Mouse (Mus musculus) limb, embryonic 13.5 days (tissue): ENCODE measurements around the gene Acss3. TPM values are rescaled to one million over a fixed set of nuclear protein-coding genes. Genes with fewer than 3 reads are reported as not detected.

ENCODE experiments used
- ATAC-seq: fragments of 200-750 bp; cut with Nextera tagmentation; 2 replicates; pipeline ENCODE4 v1.8.0; 2017; ENCODE audit warnings: low read depth, moderate number of reproducible peaks, moderate TSS enrichment; ENCODE audit not compliant: low FRiP score
- H3K27ac ChIP-seq: fragments of 300-500 bp; sonication (generic); 2 replicates; pipeline ENCODE4 v1.5.1; 2015; ENCODE audit warnings: inconsistent platforms, mild to moderate bottlenecking, moderate library complexity
- H3K27me3 ChIP-seq: fragments of 300-500 bp; sonication (generic); 2 replicates; pipeline ENCODE4 v1.6.1; 2015; ENCODE audit warnings: mild to moderate bottlenecking, inconsistent platforms
- H3K36me3 ChIP-seq: fragments of 300-500 bp; sonication (generic); 2 replicates; pipeline ENCODE4 v1.6.1; 2015; ENCODE audit warnings: inconsistent platforms, mild to moderate bottlenecking, moderate library complexity
- H3K4me1 ChIP-seq: fragments of 300-500 bp; sonication (generic); 2 replicates; pipeline ENCODE4 v1.6.1; 2015; ENCODE audit warnings: inconsistent platforms
- H3K4me2 ChIP-seq: fragments of 300-500 bp; sonication (generic); replicated peaks from 2 replicates; pipeline ENCODE4 v1.6.1; 2015; ENCODE audit warnings: inconsistent platforms, mild to moderate bottlenecking, moderate library complexity
- H3K4me3 ChIP-seq: fragments of 300-500 bp; sonication (generic); 2 replicates; pipeline ENCODE4 v1.5.1; 2015; ENCODE audit warnings: moderate library complexity, mild to moderate bottlenecking, inconsistent platforms
- H3K9ac ChIP-seq: fragments of 300-500 bp; sonication (generic); 2 replicates; pipeline ENCODE4 v1.6.1; 2015; ENCODE audit warnings: mild to moderate bottlenecking, inconsistent platforms
- H3K9me3 ChIP-seq: fragments of 300-500 bp; sonication (generic); 2 replicates; pipeline ENCODE4 v1.6.1; 2016; ENCODE audit warnings: inconsistent platforms
- WGBS: fragments of 180-500 bp; shearing (Covaris S2); methylation state at CpG from one replicate; pipeline ENCODE4 v1.1.7; 2015; 5-methylcytosine and 5-hydroxymethylcytosine counted together
- polyA plus RNA-seq: library from polyadenylated mRNA; unstranded; fragments of >200 nt; fragmentation: Nextera tagmentation; extraction: Ambion mirVana; gene quantifications from 2 replicates; pipeline ENCODE4 v1.2.1, GENCODE M21; 2015

Acss3 gene
- polyA plus RNA-seq, 1 experiment from 2014 or later = 3.6 TPM

DNA sequence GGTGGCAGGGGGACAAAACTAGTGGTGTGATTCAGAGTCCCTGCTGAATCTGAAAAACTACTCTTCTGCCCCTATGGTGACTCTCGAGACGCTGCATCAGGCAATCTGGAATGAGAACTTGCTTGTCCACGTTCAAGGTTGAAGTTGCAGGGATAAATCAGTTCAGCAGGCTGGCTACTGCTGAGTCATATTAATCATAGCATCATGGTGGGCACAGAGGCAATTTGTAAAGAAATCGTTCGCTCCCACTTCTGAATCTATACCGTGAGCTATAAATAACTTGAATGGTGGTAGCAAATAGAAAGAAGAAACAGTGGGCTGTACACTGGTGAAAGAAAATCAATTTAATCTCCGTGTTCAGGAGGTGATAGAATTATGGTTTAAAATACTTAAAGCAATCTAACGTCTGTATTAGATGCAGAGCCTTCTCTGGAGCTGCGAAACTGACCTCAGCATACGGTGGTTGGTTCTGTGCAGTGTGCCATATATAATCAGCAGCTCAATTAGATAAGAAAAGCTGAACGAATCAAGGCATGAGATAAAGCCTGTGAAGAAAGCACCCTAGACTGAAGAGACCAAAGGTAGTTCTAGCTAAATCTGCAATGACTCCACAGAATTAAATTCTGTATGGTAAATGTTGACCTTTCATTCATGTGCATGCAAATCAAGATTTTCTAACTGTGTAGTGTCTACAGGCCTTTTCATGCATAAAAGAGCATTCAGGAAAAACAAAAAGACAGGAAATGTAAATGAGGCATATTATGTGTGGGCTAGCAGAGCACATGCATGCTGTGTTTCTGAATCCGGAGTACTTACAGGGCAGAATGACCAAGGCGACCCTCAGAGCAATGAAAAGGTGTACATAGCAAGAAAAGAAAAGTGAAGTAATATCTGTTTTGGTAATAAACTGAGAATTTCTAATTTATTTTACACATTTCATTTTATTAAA, 148.0 kb downstream of the Acss3 start:
- ATAC-seq = no peak
- Histone ChIP-seq H3K4me3 (no peak overlapping the region), H3K27ac (no peak overlapping the region), H3K4me1 (no peaks in the 10 kb centered on the region), H3K36me3 (no peaks in the 10 kb centered on the region), H3K9ac (no peak overlapping the region), H3K4me2 (no peak overlapping the region), H3K9me3 (no peaks in the 10 kb centered on the region), H3K27me3 (no peaks in the 10 kb centered on the region)
- WGBS = 74% methylated on average over 13 of the region's 13 CpGs

DNA sequence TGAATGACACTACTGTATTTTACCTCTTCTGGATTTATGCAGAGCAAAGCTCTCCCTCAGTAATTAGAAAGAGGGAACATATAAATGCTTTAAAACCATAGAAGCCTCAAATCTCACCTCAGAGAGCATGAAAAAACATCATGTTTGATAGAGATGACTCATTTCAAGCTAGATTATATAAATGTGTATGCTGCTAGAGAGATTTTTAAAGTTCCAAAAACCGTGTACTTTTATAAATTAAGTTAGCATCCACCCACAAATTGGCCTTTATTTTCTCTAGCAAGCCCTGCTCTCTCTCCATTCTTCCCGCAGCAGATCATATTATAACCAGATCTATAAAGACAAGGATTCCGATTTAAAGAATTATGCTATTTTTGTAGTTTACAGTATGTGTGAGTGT, 164.4 kb downstream of the Acss3 start:
- ATAC-seq = no peak
- Histone ChIP-seq H3K27me3 (no peaks in the 10 kb centered on the region), H3K27ac (no peak overlapping the region), H3K36me3 (no peaks in the 10 kb centered on the region), H3K4me3 (no peak overlapping the region), H3K4me1 (no peaks in the 10 kb centered on the region), H3K9ac (no peak overlapping the region), H3K9me3 (no peaks in the 10 kb centered on the region), H3K4me2 (no peak overlapping the region)
- 81% methylated on average over 3 of the region's 3 CpGs for WGBS

DNA sequence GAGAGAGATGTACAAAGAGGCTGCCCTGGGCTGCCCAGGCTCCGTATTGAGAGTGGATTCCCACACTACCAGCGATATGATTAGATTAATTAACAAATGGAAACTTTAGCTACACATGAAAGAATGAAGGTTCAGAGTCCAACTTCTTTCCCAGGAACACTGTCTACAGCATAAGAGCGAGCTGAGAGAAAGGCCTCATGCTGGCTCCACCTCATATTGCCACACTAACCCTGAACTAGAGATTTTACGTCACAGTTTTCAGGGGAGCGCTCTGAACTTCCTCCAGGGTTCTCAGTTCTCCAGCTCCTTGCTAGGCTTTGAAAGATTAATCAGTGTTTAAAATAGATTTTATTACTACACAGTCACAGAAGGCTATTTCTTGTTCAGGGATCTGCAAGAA, 182.1 kb downstream of the Acss3 start:
- H3K9me3 ChIP-seq = no peaks in the 10 kb centered on the region
- 73% methylated on average over 5 of the region's 5 CpGs for WGBS
- no peak overlapping the region for H3K9ac ChIP-seq
- H3K27ac ChIP-seq = no peak overlapping the region
- H3K36me3 ChIP-seq = no peaks in the 10 kb centered on the region
- no peak overlapping the region for H3K4me2 ChIP-seq
- H3K4me1 ChIP-seq = no peaks in the 10 kb centered on the region
- H3K27me3 ChIP-seq = no peaks in the 10 kb centered on the region
- ATAC-seq = no peak
- H3K4me3 ChIP-seq = no peak overlapping the region

GRCm38 (mm10) chr10:106939441-106939840, 184.0 kb downstream of the Acss3 start:
- H3K27ac ChIP-seq = no peak overlapping the region
- no peaks in the 10 kb centered on the region for H3K36me3 ChIP-seq
- 50% methylated on average over 1 of the region's 1 CpGs for WGBS
- no peak overlapping the region for H3K9ac ChIP-seq
- no peak overlapping the region for H3K4me2 ChIP-seq
- H3K9me3 ChIP-seq = no peaks in the 10 kb centered on the region
- H3K4me3 ChIP-seq = no peak overlapping the region
- H3K4me1 ChIP-seq = no peaks in the 10 kb centered on the region
- H3K27me3 ChIP-seq = no peaks in the 10 kb centered on the region
- ATAC-seq = no peak

DNA sequence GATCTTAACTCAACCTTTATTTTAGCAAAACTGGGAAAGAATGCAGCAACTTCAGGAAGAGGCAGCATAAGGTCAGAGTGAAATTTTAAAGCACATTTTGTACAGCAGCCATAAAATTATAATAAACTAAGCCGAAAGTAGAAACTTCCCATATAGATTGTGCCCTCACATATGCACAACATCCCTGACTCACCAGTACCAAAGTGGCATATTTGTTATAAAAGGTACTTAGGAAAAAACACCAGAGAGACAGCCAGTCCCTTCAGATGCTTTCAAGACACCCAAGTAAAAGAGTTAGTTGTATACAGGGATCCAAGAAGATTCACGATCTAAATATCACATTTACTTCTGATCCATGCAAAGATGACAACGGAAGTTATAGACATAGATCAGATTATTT, 184.6 kb downstream of the Acss3 start:
- ATAC-seq = no peak
- no peaks in the 10 kb centered on the region for H3K9me3 ChIP-seq
- no peak overlapping the region for H3K4me2 ChIP-seq
- no peaks in the 10 kb centered on the region for H3K27me3 ChIP-seq
- H3K9ac ChIP-seq = no peak overlapping the region
- no peak overlapping the region for H3K27ac ChIP-seq
- H3K4me1 ChIP-seq = no peaks in the 10 kb centered on the region
- H3K4me3 ChIP-seq = no peak overlapping the region
- whole genome bisulfite sequencing = 88% methylated on average over 3 of the region's 3 CpGs
- H3K36me3 ChIP-seq = no peaks in the 10 kb centered on the region

DNA sequence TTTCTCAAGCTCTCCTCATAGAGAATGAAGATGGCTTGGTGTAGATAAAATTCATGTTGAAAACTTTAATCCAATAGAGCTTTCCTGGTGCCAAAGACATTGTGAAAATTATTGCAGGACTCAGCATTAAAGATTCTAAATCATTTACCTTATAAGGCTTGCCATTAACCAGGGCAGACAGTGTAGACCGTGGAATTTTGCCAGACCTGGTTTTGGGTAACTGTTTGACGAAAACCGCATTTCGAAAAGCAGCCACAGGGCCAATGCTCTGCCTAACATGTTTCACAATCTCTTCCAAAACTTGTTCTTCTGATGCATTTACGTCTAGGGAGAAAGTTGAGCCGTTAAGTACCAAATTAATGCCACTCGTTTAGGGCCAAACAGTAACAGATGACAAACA, 186.5 kb downstream of the Acss3 start:
- H3K9me3 ChIP-seq = no peaks in the 10 kb centered on the region
- no peak overlapping the region for H3K9ac ChIP-seq
- H3K27me3 ChIP-seq = no peaks in the 10 kb centered on the region
- H3K4me1 ChIP-seq = no peaks in the 10 kb centered on the region
- no peak for ATAC-seq
- 59% methylated on average over 7 of the region's 7 CpGs for WGBS
- H3K27ac ChIP-seq = no peak overlapping the region
- no peak overlapping the region for H3K4me3 ChIP-seq
- H3K36me3 ChIP-seq = no peaks in the 10 kb centered on the region
- H3K4me2 ChIP-seq = no peak overlapping the region

DNA sequence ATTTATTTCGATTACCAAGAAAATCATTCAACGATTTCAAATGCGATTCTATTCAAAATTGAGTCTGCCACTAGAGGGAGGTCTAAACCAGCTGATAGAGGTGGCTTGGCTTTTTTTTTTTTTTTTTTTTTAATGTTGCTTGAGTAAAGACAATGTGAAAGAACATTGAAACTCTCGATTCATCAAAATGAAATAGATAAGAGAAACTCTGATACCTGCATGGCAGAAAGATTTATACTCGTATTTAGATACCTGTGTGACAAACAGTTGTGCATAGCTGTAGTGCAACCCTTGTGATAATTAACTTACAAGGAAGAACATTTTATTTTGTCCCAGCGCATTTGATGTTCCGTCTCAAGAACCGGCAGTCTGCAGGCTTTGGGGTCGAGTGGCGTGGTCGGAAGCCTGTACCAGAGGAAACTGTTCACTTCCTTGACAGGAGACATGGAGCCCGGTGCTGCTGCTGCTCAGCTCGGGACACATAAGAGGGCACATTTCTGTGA, 190.8 kb downstream of the Acss3 start:
- no peak; the same call in 1 of the 2 replicates for ATAC-seq

GRCm38 (mm10) chr10:106928576-106929332, 194.7 kb downstream of the Acss3 start:
- H3K4me2 ChIP-seq = no peak overlapping the region
- no peaks in the 10 kb centered on the region for H3K27me3 ChIP-seq
- 80% methylated on average over 9 of the region's 9 CpGs for WGBS
- no peaks in the 10 kb centered on the region for H3K9me3 ChIP-seq
- no peaks in the 10 kb centered on the region for H3K36me3 ChIP-seq
- ATAC-seq = no peak
- H3K9ac ChIP-seq = no peak overlapping the region
- no peak overlapping the region for H3K27ac ChIP-seq
- H3K4me1 ChIP-seq = no peaks in the 10 kb centered on the region
- H3K4me3 ChIP-seq = no peak overlapping the region

More for the DNA sequence above, 190.8 kb downstream of the Acss3 start:
- Histone ChIP-seq H3K9me3 (no peaks in the 10 kb centered on the region), H3K27ac (no peak overlapping the region), H3K36me3 (no peaks in the 10 kb centered on the region), H3K4me1 (no peaks in the 10 kb centered on the region), H3K4me2 (peak overlapping the region; percentile 56), H3K4me3 (peak overlapping the region; percentile 28), H3K27me3 (no peaks in the 10 kb centered on the region), H3K9ac (no peak overlapping the region)
- 39% methylated on average over 13 of the region's 13 CpGs for WGBS

DNA sequence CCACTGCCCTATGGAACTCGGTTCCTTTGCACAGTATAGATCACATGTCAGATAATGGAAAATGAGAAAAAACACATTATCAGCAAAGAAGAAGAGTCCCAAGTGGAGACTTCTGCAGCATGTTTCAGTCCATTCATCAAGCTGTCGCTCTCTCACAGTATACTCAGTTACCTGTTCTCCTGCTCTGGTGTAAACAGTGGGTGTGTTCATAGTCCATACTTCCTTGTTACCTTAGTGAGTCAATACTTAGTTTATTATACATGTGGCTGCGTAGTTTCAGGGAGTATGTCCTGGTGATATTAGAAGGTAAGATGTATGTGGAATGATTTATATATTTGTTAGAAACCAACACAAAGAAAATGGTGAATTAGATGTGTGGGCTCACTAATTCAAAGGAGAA, 198.7 kb downstream of the Acss3 start:
- Histone ChIP-seq H3K4me2 (no peak overlapping the region), H3K36me3 (no peaks in the 10 kb centered on the region), H3K4me1 (no peaks in the 10 kb centered on the region), H3K27me3 (no peaks in the 10 kb centered on the region), H3K9me3 (no peaks in the 10 kb centered on the region), H3K4me3 (no peak overlapping the region), H3K27ac (no peak overlapping the region), H3K9ac (no peak overlapping the region)
- 87% methylated on average over 3 of the region's 3 CpGs for WGBS
- no peak for ATAC-seq

GRCm38 (mm10) chr10:106924334-106924733, 199.1 kb downstream of the Acss3 start:
- H3K27me3 ChIP-seq = no peaks in the 10 kb centered on the region
- H3K9me3 ChIP-seq = no peaks in the 10 kb centered on the region
- no peaks in the 10 kb centered on the region for H3K36me3 ChIP-seq
- no peak overlapping the region for H3K27ac ChIP-seq
- H3K4me1 ChIP-seq = no peaks in the 10 kb centered on the region
- no peak overlapping the region for H3K4me3 ChIP-seq
- no peak overlapping the region for H3K4me2 ChIP-seq
- 86% methylated on average over 5 of the region's 5 CpGs for WGBS
- no peak for ATAC-seq
- no peak overlapping the region for H3K9ac ChIP-seq

- H3K27ac ChIP-seq = no peak overlapping the region
- H3K4me2 ChIP-seq = no peak overlapping the region
- H3K27me3 ChIP-seq = no peaks in the 10 kb centered on the region
- H3K4me1 ChIP-seq = no peaks in the 10 kb centered on the region
- no peaks in the 10 kb centered on the region for H3K9me3 ChIP-seq
- no peak for ATAC-seq
- H3K4me3 ChIP-seq = no peak overlapping the region
- no peak overlapping the region for H3K9ac ChIP-seq
- no peaks in the 10 kb centered on the region for H3K36me3 ChIP-seq
Observed at GRCm38 (mm10) chr10:106914822-106915221, 208.6 kb downstream of the Acss3 start.

GRCm38 (mm10) chr10:106914275-106914674, 209.2 kb downstream of the Acss3 start:
- Histone ChIP-seq H3K27me3 (no peaks in the 10 kb centered on the region), H3K36me3 (no peaks in the 10 kb centered on the region), H3K4me3 (no peak overlapping the region), H3K4me1 (no peaks in the 10 kb centered on the region), H3K9me3 (no peaks in the 10 kb centered on the region), H3K9ac (no peak overlapping the region), H3K27ac (no peak overlapping the region), H3K4me2 (no peak overlapping the region)
- no peak for ATAC-seq
